Mouse (Mus musculus) left cerebral cortex, postnatal 14 days (tissue): ENCODE results near the gene Drc7. TPM values are rescaled to one million over a fixed set of nuclear protein-coding genes. Genes with fewer than 3 reads are reported as not detected.
"Not testable (repeated sequence)": the region's sequence is repeated elsewhere in the genome, so short reads cannot be mapped to it uniquely, and the experiment has no call there.

ENCODE experiments used
- DNase-seq, 2 experiments: peaks; one replicate each; pipeline ENCODE4 v3.0.0; 2021 to 2022; ENCODE audit warnings: low spot score in 2 of 2, mixed read lengths in 1 of 2
- intact Hi-C: fragments of 180-260 bp; cut with DNase I; formaldehyde crosslinking; loops from one replicate; pipeline ENCODE4 v1.15.1; 2025
- long read RNA-seq, 2 experiments: library from polyadenylated mRNA; stranded (forward); transcript quantifications; one replicate each; pipeline ENCODE4 v2.0.0; 2021
- total RNA-seq, 2 experiments: library from RNA; stranded (reverse); gene quantifications; 2 replicates each; pipeline ENCODE4 v1.2.3; 2021

Gene Drc7
- 1 to 10 TPM; 1.3 to 2.1 TPM for total RNA-seq
- long read RNA-seq, experiment 1, partial matches to known transcripts = 1 of 2 reads
- long read RNA-seq, experiment 1, other reads (novel, unspliced or antisense) = 0 of 2 reads
- long read RNA-seq, experiment 2 = 0 reads

- intact Hi-C loops = no loop called here
- peak; percentile 40 to 43 for DNase-seq
Measured at GRCm38 (mm10) chr8:95054927-95055510, at the start of gene Drc7. Drc7 (plus strand) TSS chr8:95055103.

- intact Hi-C loops = no loop called here
- no peak for DNase-seq
Measured at GRCm38 (mm10) chr8:95012442-95012919, 42.4 kb upstream of the Drc7 start.

- no peak for DNase-seq
- intact Hi-C loops = no loop called here
Measured at GRCm38 (mm10) chr8:95015866-95016265, 39.0 kb upstream of the Drc7 start.

DNA sequence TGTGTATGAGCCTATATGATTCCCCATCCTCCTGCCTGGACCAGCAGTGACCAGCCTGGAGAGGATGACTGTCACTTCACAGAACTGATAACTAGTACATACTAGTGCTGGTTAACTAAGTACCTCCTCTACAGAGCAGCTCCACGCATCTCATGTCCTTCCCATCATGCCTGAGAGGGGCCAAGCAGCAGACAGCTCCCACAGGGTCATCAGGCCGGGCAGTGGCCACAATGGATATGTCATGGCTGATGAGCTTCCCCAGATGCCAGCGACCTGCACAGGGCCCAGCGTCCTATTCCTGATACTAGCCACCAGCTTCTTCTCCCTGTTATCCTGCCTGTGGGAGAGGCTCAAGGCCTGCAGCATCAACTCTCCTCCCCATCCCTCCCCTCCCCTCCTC, 38.2 kb upstream of the Drc7 start:
- intact Hi-C loops = no loop called here
- DNase-seq = no peak

GRCm38 (mm10) chr8:95017451-95017850, 37.5 kb upstream of the Drc7 start, which contains the start of gene Adgrg3:
Adgrg3 (plus strand) TSS chr8:95017692.
- DNase-seq = no peak

DNA sequence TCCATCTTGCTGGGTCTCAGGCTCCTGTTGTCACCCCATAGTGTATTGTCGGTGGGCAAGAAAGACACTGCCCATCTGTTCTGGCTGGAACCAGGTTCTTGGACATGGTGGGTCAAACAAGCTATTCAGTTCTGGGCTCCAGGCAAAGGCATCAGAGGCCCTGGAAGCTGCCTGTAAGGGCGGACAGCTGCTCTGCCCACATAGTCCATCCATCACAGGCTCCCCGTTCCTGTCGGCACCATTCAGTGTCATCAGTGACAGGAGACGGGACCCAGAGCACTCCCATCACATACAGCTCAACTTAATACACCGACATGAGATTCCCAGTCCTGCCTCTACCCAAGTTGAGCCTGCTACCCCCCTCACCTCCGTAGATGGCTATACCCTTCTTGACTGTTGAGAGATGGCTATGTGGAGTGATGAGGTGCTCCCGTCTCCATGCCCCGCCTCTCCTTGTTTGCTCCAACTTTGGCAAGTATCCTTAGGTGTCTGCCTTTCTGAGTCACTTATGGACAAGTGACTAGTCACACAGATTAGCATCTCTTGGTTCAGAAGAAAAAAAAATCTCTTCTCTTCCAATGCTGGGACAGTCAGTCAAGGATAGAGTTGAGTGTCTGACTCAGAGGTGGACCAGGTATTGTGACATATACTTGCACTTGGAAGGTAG, 36.8 kb upstream of the Drc7 start:
- intact Hi-C loops = no loop called here
- DNase-seq = no peak

More at GRCm38 (mm10) chr8:95017451-95017850, 37.5 kb upstream of the Drc7 start, which contains the start of gene Adgrg3:
- intact Hi-C loops = no loop called here

DNA sequence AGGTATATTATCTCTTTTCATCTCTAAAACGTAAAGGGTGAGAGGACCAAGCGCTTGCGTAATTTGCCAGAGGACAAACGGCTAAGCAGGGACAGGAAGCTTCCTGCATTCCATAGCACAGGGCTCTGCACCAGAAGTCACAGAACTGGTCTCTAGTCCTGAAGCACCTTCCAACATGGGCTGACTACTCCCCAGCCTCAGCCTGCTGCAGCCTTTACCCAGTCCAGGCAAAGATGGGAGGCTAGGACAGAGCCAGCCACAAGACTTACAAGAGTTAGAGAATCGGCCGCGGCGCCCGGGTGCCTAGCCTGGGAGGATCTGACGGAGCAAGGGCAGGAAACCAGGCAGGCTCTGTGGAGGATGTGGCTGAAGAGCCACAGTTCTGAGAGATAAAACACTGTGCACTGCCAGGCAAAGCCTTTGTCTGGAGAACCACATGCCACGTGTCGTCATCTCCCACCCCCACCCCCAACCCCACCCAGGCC, 34.6 kb upstream of the Drc7 start:
- DNase-seq = no peak
- intact Hi-C loops = loop anchor here (5.0 kb wide), 1 partner anchor 57 kb away; no protein-coding TSS in a partner anchor

DNA sequence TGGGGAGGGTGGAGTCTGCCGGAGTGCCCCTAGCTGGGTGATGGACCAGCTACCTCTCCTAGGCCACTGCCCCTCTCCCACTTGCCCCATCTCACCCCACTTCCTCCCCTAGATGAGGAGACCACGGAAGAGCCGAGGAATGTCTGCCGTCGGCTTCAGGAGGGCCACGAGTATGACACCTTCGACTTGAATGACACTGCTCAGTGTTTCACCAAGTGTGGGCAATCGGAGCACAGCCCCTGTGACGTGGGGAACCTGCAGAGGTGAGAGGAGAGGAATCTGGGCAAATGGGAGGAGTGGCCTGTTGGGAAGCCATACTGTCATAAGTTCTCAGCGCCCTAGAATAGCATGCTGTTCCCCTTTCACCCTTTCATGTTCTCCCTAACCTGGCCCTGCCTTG, 34.1 kb upstream of the Drc7 start:
- intact Hi-C loops = loop anchor here (5.0 kb wide), 1 partner anchor 56 kb away; no protein-coding TSS in a partner anchor
- DNase-seq = no peak

GRCm38 (mm10) chr8:95023201-95023600, 31.7 kb upstream of the Drc7 start:
- intact Hi-C loops = loop anchor here (5.0 kb wide), 1 partner anchor 54 kb away; no protein-coding TSS in a partner anchor
- DNase-seq = no peak

DNA sequence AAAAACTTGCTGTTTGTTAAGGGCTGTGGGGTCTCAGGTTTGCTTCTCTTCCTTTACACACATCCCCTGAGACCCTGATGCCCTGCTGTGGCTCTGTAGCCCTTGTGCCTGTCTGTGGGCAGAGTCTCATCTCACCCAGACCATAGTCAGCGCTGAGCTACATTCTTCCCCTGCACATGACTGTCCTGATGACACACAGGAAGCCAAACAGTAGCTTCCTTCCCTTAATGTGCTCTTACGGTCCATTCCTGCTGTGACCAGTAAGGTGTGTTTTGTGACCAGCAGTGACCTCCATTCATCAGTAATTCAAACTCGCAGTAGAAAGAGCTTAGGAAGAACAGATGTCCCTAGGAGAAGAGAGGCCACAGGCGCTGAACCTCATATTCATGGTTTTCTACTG, 30.5 kb upstream of the Drc7 start:
- intact Hi-C loops = loop anchor here (5.0 kb wide), 1 partner anchor 53 kb away; no protein-coding TSS in a partner anchor
- no peak for DNase-seq

GRCm38 (mm10) chr8:95025421-95025820, 29.5 kb upstream of the Drc7 start:
- DNase-seq = peak; percentile 32 to 39
- intact Hi-C loops = loop anchor here (5.0 kb wide), 1 partner anchor 177 kb away; the partner anchor contains the start of gene Kifc3

DNA sequence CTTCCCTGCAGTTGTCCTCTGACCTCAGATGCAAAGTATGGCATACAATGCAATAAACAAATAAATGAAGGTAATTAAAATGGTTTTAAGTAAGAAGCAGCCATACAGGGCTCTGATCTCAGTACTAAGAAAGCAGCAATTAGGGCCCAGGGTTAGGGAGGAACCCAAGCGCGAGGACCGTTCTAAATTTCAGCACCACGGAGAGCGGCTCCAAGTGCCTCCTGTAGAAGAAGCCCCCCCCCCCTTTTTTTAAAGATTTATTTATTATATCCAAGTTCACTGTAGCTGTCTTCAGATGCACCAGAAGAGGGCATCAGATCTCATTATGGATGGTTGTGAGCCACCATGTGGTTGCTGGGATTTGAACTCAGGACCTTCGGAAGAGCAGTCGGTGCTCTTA, 26.5 kb upstream of the Drc7 start:
- not testable (repeated sequence) for DNase-seq
- intact Hi-C loops = loop anchor here (5.0 kb wide), 1 partner anchor 174 kb away; the partner anchor contains the start of gene Kifc3

DNA sequence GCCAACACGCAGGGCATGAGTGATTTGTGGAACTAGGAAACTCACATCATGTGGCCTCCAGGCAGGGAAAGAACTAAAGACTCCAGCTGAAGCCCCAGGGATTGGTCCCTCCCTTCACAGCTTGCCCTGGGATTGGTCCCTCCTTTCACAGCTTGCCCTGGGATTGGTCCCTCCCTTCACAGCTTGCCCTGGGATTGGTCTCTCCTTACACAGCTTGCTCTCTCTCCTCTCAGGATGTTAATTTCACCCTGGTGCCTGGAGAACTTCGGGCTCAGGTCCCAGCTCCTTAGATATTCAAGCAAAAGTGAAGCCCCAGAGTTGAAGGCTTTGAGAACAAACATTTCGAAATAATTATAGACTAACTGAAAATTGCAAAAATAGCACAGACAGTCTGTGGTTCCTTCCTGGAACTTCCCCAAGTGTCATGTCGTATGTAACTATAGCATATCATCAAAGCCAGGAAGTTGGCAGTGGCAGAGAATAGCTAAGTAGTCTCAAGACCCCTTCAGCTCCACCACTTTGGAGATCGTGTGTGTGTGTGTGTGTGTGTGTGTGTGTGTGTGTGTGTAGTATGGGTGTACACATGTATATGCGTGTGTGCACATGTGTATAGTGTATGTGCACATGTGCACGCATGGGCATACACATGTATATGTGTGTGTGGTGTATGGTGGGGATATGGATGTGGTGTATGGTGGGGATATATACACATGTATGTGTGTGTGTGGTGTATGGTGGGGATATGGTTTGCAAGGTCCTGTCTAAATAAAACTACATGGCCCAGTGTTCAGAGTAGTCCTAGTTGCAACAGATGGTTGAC, 17.6 kb upstream of the Drc7 start:
- intact Hi-C loops = no loop called here

DNA sequence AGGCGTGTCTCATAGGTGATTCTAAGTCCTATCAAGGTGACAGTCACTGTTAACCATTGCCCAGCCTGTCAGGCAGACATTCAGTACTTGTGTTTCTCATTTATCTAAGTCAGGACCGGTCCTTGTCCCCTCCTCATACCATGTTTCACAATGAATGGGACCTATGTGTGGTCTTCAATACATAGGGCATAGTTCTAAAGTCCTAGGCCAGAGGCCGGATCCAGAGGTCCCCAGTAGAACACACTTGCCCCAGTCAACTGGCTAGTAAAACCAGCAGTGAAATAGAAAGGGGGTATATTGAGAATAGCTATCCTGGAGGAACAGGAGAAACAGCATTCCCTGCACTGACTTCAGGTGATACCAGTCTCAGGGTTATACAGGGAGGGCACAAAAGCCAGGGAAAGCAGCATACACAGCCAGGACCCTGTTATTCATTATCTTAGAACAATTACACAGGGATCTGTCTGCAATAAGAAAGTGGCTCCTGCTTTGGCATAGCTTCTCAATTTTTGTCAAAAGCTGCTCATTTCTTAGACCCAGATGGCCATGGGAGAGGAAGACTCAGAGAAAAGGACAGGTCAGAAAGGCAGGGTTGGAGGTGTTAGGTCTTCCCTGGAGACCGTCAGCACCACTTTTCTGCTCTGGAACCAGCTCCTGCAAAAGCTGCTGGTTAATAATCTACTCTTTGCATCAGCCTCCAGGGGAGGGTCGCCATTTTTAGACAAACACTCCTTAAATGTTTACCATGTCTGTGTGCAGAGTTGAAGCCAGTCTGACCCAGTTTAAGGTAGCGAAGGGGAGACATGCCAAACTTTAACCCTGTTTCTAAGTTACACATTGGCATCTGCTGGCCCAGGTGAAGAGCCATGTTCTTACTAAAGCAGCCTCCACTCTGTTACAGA, 12.8 kb upstream of the Drc7 start:
- intact Hi-C loops = no loop called here
- no peak for DNase-seq

More for the DNA sequence above, 17.6 kb upstream of the Drc7 start:
- peak; percentile 64 to 86 for DNase-seq

DNA sequence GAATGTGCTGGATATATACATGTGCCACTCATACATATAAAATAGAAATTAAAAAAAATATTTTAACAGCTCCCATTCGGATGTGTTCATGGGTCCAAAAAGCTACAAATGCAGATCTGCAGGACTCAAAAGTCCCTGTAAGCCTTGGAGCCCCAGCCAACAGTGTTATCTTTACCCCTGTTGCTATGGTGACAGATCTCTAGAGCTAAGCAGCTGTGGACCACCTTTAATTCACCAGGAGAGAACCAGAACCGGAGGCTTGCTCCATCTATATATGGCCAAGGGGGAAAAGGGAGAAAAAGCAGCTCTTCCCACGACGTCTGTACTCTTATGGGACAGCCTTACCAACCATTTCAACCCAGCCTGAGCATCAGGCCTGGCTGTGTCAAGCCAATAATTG, 10.1 kb upstream of the Drc7 start:
- intact Hi-C loops = no loop called here
- DNase-seq = peak in 1 of 2 experiments; percentile 33

- intact Hi-C loops = no loop called here
- no peak for DNase-seq
Measured at GRCm38 (mm10) chr8:95046982-95047381, 7.9 kb upstream of the Drc7 start.

GRCm38 (mm10) chr8:95047884-95048680, 6.8 kb upstream of the Drc7 start:
- intact Hi-C loops = no loop called here
- no peak for DNase-seq

DNA sequence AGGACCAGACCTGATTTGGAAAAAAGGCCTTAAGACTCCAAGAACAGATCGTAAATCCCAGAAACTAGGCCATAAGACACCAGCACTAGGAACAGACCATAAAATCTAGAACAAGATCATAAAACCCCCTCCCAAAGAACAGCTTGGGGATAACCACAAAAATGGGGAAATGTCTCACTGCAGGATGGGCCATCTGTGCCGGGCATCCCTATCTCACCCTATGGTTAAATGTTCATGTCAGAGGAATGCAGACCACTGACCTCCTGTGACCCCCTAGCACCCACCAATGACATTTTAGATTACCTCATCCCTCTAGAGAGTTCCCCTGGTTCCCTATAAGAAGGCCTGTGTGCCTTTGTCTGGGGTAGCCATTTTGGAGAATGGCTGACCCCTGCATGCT, 5.3 kb upstream of the Drc7 start:
- no peak for DNase-seq
- intact Hi-C loops = no loop called here
